Mouse (Mus musculus) right cerebral cortex, adult 2 months (tissue): ENCODE measurements around the gene Tdrkh.

ENCODE experiments used
- DNase-seq, 2 experiments: peaks; one replicate each; pipeline ENCODE4 v3.0.0; 2021 to 2022; ENCODE audit warnings: low spot score in 2 of 2

The Tdrkh gene

DNA sequence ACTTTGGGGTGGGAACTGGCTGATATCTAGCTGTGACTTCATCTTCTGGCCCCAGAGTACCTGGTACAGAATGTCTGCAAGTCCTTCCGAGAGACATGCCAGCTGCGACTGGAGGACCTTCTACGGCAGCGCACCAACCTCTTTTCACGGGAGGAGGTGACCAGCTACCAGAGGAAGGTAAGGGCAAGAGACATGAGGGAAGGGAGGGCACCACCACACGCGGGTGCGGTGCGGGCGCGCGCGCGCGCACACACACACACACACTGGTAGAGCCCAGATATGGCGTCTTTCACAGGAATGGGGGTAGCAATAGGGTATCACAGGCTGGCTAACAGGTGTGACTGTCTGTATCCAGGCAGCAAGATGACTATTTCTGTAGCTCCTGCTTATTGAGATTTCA, 23.7 kb upstream of the Tdrkh start:
- no peak for DNase-seq

DNA sequence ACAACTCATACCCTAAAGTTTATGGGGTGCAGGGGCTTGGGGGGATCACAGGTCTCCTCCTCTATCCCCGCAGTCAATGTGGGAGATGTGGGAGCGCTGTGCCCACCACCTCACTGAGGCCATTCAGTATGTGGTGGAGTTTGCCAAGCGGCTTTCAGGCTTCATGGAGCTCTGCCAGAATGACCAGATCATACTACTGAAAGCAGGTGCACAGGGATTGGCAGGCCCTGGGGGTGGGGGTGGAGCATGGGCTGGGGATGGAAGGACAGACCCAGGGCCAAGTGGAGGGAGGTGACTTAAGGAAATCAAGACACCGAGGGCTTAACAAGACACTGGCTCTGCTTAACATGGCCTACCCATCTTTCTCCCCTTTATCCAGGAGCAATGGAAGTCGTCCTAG, 22.1 kb upstream of the Tdrkh start:
- DNase-seq = no peak

DNA sequence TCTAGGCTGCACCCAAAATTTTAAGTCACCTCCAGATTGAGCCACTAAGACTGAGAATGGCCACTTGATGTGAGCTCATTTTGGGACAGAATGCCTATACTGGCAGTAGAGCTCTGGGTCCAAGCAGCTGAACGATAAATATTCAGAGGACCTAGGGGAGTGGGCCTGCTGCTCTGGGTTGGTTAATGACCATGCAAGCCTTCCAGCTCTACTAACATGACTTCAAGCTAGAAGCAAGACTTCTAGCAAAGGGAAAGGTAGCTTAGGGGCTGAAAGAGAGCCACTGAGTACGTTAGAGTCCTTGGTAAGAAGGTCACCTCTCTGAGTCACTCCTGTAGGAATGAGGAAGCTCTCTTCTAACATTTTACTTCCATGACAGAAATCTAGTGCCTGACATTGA, 20.9 kb upstream of the Tdrkh start:
- no peak for DNase-seq

- DNase-seq = no peak
Observed at GRCm38 (mm10) chr3:94393049-94393448, 20.0 kb upstream of the Tdrkh start.

- no peak for DNase-seq
Observed at GRCm38 (mm10) chr3:94396336-94396735, 16.7 kb upstream of the Tdrkh start.

GRCm38 (mm10) chr3:94396851-94397250, 16.2 kb upstream of the Tdrkh start:
- DNase-seq = no peak

DNA sequence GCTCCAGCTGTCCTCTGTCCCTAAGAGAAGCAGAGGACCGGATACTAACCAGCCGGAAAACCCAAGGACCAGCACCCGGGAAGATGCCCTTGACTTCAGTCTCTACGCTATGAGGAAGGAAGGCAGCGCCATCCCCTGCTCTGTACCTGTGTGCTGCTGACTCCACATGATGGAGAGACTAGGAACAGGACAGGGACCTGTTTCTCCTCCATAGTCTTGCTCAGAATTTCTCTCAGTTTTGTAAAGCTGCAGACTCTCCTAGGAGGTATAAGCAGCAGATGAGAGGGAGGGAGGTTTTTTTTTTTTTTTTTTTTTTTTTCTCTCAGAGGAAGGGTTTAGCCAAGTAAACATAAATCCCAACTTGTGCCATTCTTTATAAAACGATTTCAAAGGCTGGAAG, 14.9 kb upstream of the Tdrkh start, which contains the start of gene Lingo4:
Gene Lingo4, plus strand, starts transcription at position 301 of the 400 bp plus-strand sequence.
- DNase-seq = no peak

GRCm38 (mm10) chr3:94398943-94399481, 14.1 kb upstream of the Tdrkh start:
- DNase-seq = no peak

DNA sequence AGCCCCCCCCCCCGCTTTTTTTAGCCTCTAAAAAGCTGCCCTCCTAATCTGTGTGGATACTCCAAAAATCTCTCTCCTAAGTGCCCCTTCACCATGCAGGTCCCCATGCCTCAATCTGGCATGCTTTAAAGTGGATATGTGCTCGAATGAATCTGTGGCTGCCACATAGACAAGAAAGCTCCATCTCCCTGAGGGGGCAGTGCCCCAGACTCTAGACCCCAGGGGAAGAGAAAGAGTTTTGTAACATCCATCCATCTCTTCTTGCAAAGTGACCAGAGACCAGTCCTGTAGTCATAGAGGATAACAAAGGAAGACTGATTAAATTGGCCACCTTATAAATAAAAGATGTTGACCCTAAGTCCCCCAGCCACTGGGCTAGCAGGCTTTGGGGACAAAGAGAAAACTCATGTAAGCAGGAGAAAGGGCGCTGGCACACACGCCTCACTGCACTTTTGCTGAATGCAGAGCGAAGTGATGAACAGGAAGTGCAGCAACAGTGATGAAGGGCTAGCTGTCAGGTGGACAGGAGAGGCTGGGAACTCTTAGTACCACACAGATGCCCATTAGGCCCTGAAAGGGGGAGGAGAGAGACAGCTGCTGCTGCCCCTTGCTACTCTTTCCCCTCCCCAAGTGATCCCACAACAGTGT, 13.3 kb upstream of the Tdrkh start:
- no peak for DNase-seq

- no peak for DNase-seq
Observed at GRCm38 (mm10) chr3:94402451-94402850, 10.6 kb upstream of the Tdrkh start.

- peak; percentile 60 to 66 for DNase-seq
Observed at GRCm38 (mm10) chr3:94404366-94405054, 8.6 kb upstream of the Tdrkh start.

DNA sequence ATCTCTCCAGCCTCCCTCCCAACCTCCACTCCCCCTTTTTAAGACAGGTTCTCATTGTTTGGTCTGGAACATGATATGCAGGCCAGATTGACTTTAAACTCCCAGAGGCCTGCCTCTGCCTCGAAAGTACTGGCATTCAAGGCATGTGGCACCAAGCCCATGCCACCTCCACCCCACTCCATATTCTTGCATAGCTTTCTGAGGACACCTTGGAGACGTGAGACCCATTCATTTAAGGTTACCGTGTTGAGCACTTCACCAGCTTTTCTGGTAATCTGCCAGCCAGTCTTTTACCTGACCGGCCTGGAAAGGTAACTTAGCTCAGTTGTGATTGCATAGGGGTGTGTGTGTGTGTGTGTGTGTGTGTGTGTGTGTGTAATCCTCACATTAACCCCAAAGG, 7.5 kb upstream of the Tdrkh start:
- DNase-seq = no peak

- DNase-seq = no peak
Observed at GRCm38 (mm10) chr3:94412530-94412929, 543 bp upstream of the Tdrkh start.

GRCm38 (mm10) chr3:94430980-94431379, 17.9 kb downstream of the Tdrkh start:
- DNase-seq = no peak

GRCm38 (mm10) chr3:94434305-94434704, 21.2 kb downstream of the Tdrkh start:
- no peak for DNase-seq

GRCm38 (mm10) chr3:94436420-94436819, 23.3 kb downstream of the Tdrkh start:
- no peak for DNase-seq

DNA sequence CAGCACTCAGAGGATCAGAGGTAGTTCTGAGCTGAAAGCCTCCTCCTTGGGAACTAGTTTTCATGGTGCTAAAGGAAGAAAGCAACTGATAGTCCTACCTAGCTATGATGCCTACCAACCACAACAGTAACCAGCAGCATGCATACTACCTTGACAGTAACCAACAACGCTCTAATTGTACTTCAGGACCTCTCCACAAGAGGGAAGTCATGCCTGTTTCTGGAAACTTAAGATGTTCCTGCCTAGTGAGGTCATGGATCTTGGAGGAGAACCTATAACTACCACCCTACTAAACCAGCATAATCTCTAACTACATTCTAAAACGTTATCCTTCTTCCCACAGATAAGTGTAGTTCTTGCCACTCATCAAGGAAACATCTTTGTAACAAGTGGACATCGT, 28.1 kb downstream of the Tdrkh start:
- DNase-seq = peak in 1 of 2 experiments; percentile 13

GRCm38 (mm10) chr3:94442951-94443596, 30.0 kb downstream of the Tdrkh start, which contains the start of gene Mrpl9:
Mrpl9 (plus strand) TSS chr3:94443318.
- peak; percentile 95 to 96 for DNase-seq

DNA sequence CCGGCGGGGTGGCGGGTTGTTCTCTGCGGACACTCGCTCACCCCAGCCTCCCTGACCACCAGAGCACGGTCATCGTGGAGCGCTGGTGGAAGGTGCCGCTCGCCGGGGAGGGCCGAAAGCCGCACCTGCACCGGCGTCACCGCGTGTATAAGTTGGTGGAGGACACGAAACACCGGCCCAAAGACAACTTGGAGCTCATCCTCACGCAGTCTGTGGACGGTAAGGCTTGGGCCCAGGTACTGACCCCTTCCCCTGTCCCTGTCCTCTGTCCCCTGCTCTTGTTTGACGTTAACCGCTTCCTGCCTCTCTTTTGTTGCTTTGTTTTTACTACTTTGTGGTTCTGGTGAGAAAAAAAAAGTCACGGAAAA, 30.5 kb downstream of the Tdrkh start, which contains the start of gene Oaz3:
Gene Oaz3, minus strand, starts transcription at position 319 of the 368 bp plus-strand sequence.
- no peak for DNase-seq

GRCm38 (mm10) chr3:94449377-94449776, 36.3 kb downstream of the Tdrkh start:
- no peak for DNase-seq

DNA sequence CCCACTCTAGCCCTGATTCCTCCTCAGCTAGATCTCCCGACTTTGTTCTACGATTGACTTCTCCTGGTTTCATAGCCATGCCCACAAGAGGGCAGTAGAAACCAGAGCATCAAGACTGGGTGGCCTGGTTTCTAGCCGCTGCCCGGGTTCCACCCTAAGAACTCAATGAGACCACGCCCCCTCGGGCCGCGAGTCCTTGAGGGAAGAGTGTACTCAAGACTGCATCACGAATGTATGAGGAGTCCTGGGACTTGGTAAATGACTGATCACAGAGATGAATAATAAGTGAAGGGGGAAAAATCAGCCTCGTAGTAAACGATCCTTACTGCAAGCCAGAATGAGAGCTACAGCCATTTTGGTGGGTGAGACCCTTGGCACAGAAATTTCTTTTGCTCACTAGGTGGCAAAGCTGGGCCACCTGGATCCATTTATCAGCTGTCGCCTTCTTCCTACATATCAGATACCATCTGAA, 43.5 kb downstream of the Tdrkh start:
- DNase-seq = peak; percentile 88

GRCm38 (mm10) chr3:94457055-94457454, 44.0 kb downstream of the Tdrkh start:
- no peak for DNase-seq
